Mouse (Mus musculus) hindbrain, embryonic 14.5 days (tissue): ENCODE measurements around the gene Olfr786. TPM values are rescaled to one million over a fixed set of nuclear protein-coding genes. Genes with fewer than 3 reads are reported as not detected.

Source experiments
- ATAC-seq: fragments of 200-750 bp; cut with Nextera tagmentation; 2 replicates; pipeline ENCODE4 v1.8.0; 2017; ENCODE audit warnings: moderate number of reproducible peaks, mild to moderate bottlenecking, moderate TSS enrichment, moderate library complexity; ENCODE audit not compliant: low FRiP score
- DNase-seq: peaks from one replicate; pipeline ENCODE4 v3.0.0-alpha.2; 2015; ENCODE audit warnings: low spot score
- H3K27ac ChIP-seq: fragments of 300-500 bp; sonication (generic); 2 replicates; pipeline ENCODE4 v1.5.1; 2014; ENCODE audit warnings: mild to moderate bottlenecking, moderate library complexity
- H3K27me3 ChIP-seq: fragments of 300-500 bp; sonication (generic); 2 replicates; pipeline ENCODE4 v1.6.1; 2014; ENCODE audit warnings: mild to moderate bottlenecking, low read length, mixed read lengths; ENCODE audit not compliant: control insufficient read depth, insufficient read depth
- H3K36me3 ChIP-seq: fragments of 300-500 bp; sonication (generic); replicated peaks from 2 replicates; pipeline ENCODE4 v1.6.1; 2014; ENCODE audit not compliant: control insufficient read depth, insufficient read depth
- H3K4me1 ChIP-seq: fragments of 300-500 bp; sonication (generic); replicated peaks from 2 replicates; pipeline ENCODE4 v1.6.1; 2014; ENCODE audit warnings: antibody characterized with exemption, low read length, mixed read lengths; ENCODE audit not compliant: control insufficient read depth, insufficient read depth
- H3K4me2 ChIP-seq: fragments of 300-500 bp; sonication (generic); replicated peaks from 2 replicates; pipeline ENCODE4 v1.6.1; 2014; ENCODE audit warnings: mild to moderate bottlenecking, moderate library complexity
- H3K4me3 ChIP-seq: fragments of 300-500 bp; sonication (generic); replicated peaks from 2 replicates; pipeline ENCODE4 v1.5.1; 2014; ENCODE audit warnings: mild to moderate bottlenecking, low read length
- H3K9ac ChIP-seq: fragments of 300-500 bp; sonication (generic); 2 replicates; pipeline ENCODE4 v1.6.1; 2014
- H3K9me3 ChIP-seq: fragments of 300-500 bp; sonication (generic); 2 replicates; pipeline ENCODE4 v1.6.1; 2016; ENCODE audit warnings: low read length; ENCODE audit not compliant: control insufficient read depth
- WGBS: fragments of 180-500 bp; shearing (Covaris S2); extraction: QIAGEN DNeasy Blood & Tissue Kit; methylation state at CpG from one replicate; pipeline ENCODE4 v1.1.7; 2014; 5-methylcytosine and 5-hydroxymethylcytosine counted together
- polyA plus RNA-seq: library from polyadenylated mRNA; unstranded; fragments of >200 nt; fragmentation: Nextera tagmentation; extraction: Ambion mirVana; gene quantifications from 2 replicates; pipeline ENCODE4 v1.2.1, GENCODE M21; 2014

The Olfr786 gene
- not detected in 2 replicates for polyA plus RNA-seq

DNA sequence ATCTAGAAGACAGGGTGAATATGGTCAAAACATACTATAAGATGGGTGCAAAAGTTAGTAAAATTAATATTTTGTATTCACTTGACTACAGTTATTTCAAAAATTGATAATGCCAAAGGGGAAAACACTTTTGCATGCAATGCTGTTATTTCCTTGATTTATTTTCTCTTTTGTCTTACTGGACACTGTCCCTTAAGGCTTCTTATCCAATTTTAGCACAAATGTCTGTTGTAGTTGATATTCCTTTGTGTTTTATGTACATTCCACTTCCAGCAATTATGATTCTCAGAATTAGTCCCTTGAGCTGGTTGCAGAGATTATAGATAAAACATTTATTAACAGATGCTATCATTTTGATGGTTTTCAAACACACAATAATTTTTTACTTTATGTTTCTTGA lies at the start of gene Olfr786:
Gene Olfr786, plus strand, starts transcription at position 301 of the 400 bp plus-strand sequence.
- H3K9ac ChIP-seq = no peak within 1 kb of the TSS
- DNase-seq (no peak), ATAC-seq (no peak)
- H3K36me3 ChIP-seq = no peaks in the 10 kb centered on the region
- H3K27me3 ChIP-seq = no peaks in the 10 kb centered on the region
- H3K9me3 ChIP-seq = no peaks in the 10 kb centered on the region
- H3K27ac ChIP-seq = no peak within 1 kb of the TSS
- H3K4me2 ChIP-seq = no peak within 1 kb of the TSS
- no peak within 1 kb of the TSS for H3K4me3 ChIP-seq
- H3K4me1 ChIP-seq = no peaks in the 10 kb centered on the region

GRCm38 (mm10) chr10:129383783-129384182 lies 43.3 kb upstream of the Olfr786 start, which contains the start of gene Olfr784:
TSS of gene Olfr784 (plus strand) at chr10:129384083.
- Histone ChIP-seq H3K4me2 (no peak within 1 kb of the TSS), H3K4me3 (no peak within 1 kb of the TSS), H3K9me3 (no peaks in the 10 kb centered on the region), H3K36me3 (no peaks in the 10 kb centered on the region), H3K4me1 (no peaks in the 10 kb centered on the region), H3K9ac (no peak within 1 kb of the TSS), H3K27ac (no peak within 1 kb of the TSS), H3K27me3 (no peaks in the 10 kb centered on the region)
- DNase-seq = no peak
- no peak for ATAC-seq

GRCm38 (mm10) chr10:129400892-129401291 lies 26.2 kb upstream of the Olfr786 start:
- no peaks in the 10 kb centered on the region for H3K27me3 ChIP-seq
- no peak overlapping the region for H3K9ac ChIP-seq
- H3K4me1 ChIP-seq = no peaks in the 10 kb centered on the region
- no peak overlapping the region for H3K27ac ChIP-seq
- H3K4me3 ChIP-seq = no peak overlapping the region
- ATAC-seq (no peak), DNase-seq (no peak)
- H3K36me3 ChIP-seq = no peaks in the 10 kb centered on the region
- H3K9me3 ChIP-seq = no peaks in the 10 kb centered on the region
- 41% methylated on average over 5 of the region's 5 CpGs for WGBS
- no peak overlapping the region for H3K4me2 ChIP-seq

DNA sequence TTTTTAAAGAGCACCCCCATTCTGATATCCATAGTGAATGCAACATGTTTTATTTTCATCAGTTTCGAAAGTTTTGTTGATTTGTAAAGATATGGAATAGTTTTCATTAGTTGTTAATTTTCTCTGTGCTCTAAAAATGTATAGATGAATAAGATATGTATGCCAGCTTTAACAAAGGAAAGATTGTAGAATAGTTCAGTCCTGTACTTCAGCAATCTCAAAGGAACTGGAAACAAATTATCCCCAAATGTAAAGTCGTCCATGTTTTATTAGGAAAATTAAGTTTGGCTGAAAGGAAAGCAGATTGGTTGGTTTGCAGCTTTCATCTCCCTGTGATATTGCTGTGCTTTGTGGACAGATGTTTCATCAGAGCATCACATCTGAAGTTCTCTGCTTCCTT lies 22.0 kb upstream of the Olfr786 start, which contains the start of gene Olfr785:
Gene Olfr785, plus strand, starts transcription at position 301 of the 400 bp plus-strand sequence.
- Histone ChIP-seq H3K4me2 (no peak within 1 kb of the TSS), H3K4me1 (no peaks in the 10 kb centered on the region), H3K9ac (no peak within 1 kb of the TSS), H3K27me3 (no peaks in the 10 kb centered on the region), H3K27ac (no peak within 1 kb of the TSS), H3K9me3 (no peaks in the 10 kb centered on the region), H3K4me3 (no peak within 1 kb of the TSS), H3K36me3 (no peaks in the 10 kb centered on the region)
- WGBS = 79% methylated on average over 2 of the region's 2 CpGs
- DNase-seq = no peak
- no peak for ATAC-seq

- 88% methylated on average over 3 of the region's 3 CpGs for WGBS
- no peak within 1 kb of the TSS for H3K9ac ChIP-seq
- ATAC-seq (no peak), DNase-seq (no peak)
- H3K27ac ChIP-seq = no peak within 1 kb of the TSS
- H3K4me1 ChIP-seq = no peaks in the 10 kb centered on the region
- no peak within 1 kb of the TSS for H3K4me2 ChIP-seq
- H3K9me3 ChIP-seq = no peaks in the 10 kb centered on the region
- no peaks in the 10 kb centered on the region for H3K27me3 ChIP-seq
- H3K36me3 ChIP-seq = no peaks in the 10 kb centered on the region
- H3K4me3 ChIP-seq = no peak within 1 kb of the TSS
Observed at GRCm38 (mm10) chr10:129461562-129461961, 34.5 kb downstream of the Olfr786 start, which contains the start of gene Olfr787. TSS of gene Olfr787 (plus strand) at chr10:129461862.

DNA sequence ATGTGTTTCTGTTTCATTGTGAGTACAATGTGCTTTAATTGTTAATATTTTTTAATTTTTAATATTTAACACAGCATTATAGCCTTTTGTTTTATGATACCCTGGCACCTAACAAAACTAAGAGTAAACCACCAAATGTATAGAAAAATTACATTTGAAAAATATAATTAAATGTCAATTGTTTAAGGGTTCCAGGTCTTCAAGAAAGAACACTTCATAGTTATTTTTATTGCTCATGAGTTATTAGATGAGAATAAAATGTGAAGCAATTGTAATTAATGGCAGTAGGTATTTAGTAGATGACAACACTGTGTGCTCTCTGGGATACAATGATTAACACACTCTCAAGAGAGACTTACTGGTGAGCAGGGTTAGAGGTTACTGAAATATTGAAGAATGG lies 43.6 kb downstream of the Olfr786 start, which contains the start of gene Olfr788:
Gene Olfr788, plus strand, starts transcription at position 301 of the 400 bp plus-strand sequence.
- Histone ChIP-seq H3K9me3 (no peaks in the 10 kb centered on the region), H3K4me1 (no peaks in the 10 kb centered on the region), H3K36me3 (no peaks in the 10 kb centered on the region), H3K4me3 (no peak within 1 kb of the TSS), H3K27ac (no peak within 1 kb of the TSS), H3K4me2 (no peak within 1 kb of the TSS), H3K27me3 (no peaks in the 10 kb centered on the region), H3K9ac (no peak within 1 kb of the TSS)
- ATAC-seq (no peak), DNase-seq (no peak)

- ATAC-seq = no peak
- no peak for DNase-seq
- Histone ChIP-seq H3K36me3 (no peaks in the 10 kb centered on the region), H3K4me3 (no peak overlapping the region), H3K4me2 (no peak overlapping the region), H3K27ac (no peak overlapping the region), H3K9ac (no peak overlapping the region), H3K9me3 (no peaks in the 10 kb centered on the region), H3K27me3 (no peaks in the 10 kb centered on the region), H3K4me1 (no peaks in the 10 kb centered on the region)
- WGBS = 68% methylated on average over 2 of the region's 2 CpGs
Observed at GRCm38 (mm10) chr10:129473256-129473655, 46.1 kb downstream of the Olfr786 start.

DNA sequence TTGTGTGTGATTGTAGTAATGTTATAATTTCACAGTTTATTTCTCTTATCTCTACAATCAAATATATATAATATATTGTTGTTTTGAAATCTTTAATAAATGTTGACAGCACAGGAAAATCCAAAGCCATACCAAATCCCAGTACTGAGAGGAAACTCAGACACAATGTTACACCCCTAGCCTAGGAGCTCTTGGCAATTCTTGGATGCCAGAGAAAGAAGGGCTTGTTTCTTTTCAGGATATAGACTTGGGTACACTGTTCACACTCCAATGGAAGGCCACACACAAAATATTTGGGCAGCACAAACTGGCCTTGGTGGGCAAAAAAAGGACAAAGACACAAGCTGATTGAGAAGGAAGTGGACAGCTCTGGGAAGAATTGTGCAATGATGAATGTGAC lies 46.6 kb downstream of the Olfr786 start:
- DNase-seq (no peak), ATAC-seq (no peak)
- Histone ChIP-seq H3K27me3 (no peaks in the 10 kb centered on the region), H3K4me3 (no peak overlapping the region), H3K27ac (no peak overlapping the region), H3K9me3 (no peaks in the 10 kb centered on the region), H3K9ac (no peak overlapping the region), H3K4me1 (no peaks in the 10 kb centered on the region), H3K36me3 (no peaks in the 10 kb centered on the region), H3K4me2 (no peak overlapping the region)

DNA sequence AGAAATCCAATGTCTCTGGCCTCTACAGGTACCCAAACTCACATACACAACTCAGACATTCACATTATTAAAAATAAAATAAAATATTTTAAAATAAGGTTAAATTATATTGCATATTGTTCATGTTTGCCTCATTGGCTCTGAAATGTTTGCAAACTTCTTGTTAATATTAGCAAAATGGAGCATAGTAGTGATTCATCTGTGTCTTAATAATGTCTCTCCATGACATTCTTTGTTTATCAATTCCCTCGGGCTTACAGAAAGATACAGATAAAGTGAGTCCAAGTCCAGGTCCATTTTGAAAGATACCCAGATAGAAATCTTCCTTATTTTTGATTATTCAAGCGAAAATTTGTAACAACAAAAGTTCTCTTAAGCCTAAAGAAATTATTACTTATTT lies 57.3 kb downstream of the Olfr786 start, which contains the start of gene Olfr789:
Gene Olfr789, plus strand, starts transcription at position 301 of the 400 bp plus-strand sequence.
- 77% methylated on average over 2 of the region's 2 CpGs for WGBS
- Histone ChIP-seq H3K27me3 (no peaks in the 10 kb centered on the region), H3K27ac (no peak within 1 kb of the TSS), H3K4me1 (no peaks in the 10 kb centered on the region), H3K36me3 (no peaks in the 10 kb centered on the region), H3K4me2 (no peak within 1 kb of the TSS), H3K9me3 (no peaks in the 10 kb centered on the region), H3K9ac (no peak within 1 kb of the TSS), H3K4me3 (no peak within 1 kb of the TSS)
- ATAC-seq (no peak), DNase-seq (no peak)
